Mouse (Mus musculus) small intestine, adult 2 months (tissue): ENCODE measurements at regions not wholly inside any gene's neighbourhood (a gene's known extent, or its start where the extent isn't known, plus 50 kb on each side); places are given as distances from the start of the nearest gene placed in this dataset.

Experiments
- H3K27ac ChIP-seq: fragments of 200-500 bp; 2 replicates; pipeline ENCODE4 v1.5.1; 2012; ENCODE audit warnings: low read depth, low read length, control low read depth, inconsistent platforms; ENCODE audit not compliant: insufficient read depth
- H3K27me3 ChIP-seq: fragments of 200-500 bp; 2 replicates; pipeline ENCODE4 v1.6.1; 2012; ENCODE audit warnings: mild to moderate bottlenecking, moderate library complexity, low read length, inconsistent platforms; ENCODE audit not compliant: control insufficient read depth, insufficient read depth
- H3K36me3 ChIP-seq: fragments of 200-500 bp; 2 replicates; pipeline ENCODE4 v1.6.1; 2012; ENCODE audit warnings: mild to moderate bottlenecking, low read length, control low read depth, inconsistent platforms; ENCODE audit not compliant: control insufficient read depth, insufficient read depth
- H3K4me1 ChIP-seq: fragments of 200-500 bp; 2 replicates; pipeline ENCODE4 v1.6.1; 2012; ENCODE audit warnings: low read length, inconsistent platforms, mixed read lengths; ENCODE audit not compliant: control insufficient read depth, insufficient read depth, insufficient read length
- H3K4me3 ChIP-seq: fragments of 200-500 bp; 2 replicates; pipeline ENCODE4 v1.5.1; 2012; ENCODE audit warnings: low read depth, mild to moderate bottlenecking, control low read depth, inconsistent platforms, low read length, moderate library complexity
- CTCF ChIP-seq: fragments of 200-500 bp; IDR thresholded peaks from 2 replicates; pipeline ENCODE4 v1.5.1; 2012; ENCODE audit warnings: low read depth, mild to moderate bottlenecking, control low read depth, inconsistent platforms, low read length, moderate library complexity, mixed read lengths; ENCODE audit not compliant: insufficient replicate concordance, insufficient read length; ENCODE audit errors: extremely low read depth
- POLR2A ChIP-seq: fragments of 200-500 bp; IDR thresholded peaks from 2 replicates; pipeline ENCODE4 v1.6.1; 2012; ENCODE audit warnings: low read depth, mild to moderate bottlenecking, control low read depth, inconsistent platforms, low read length, moderate library complexity
- WGBS: fragments of 180-500 bp; shearing (Covaris S2); methylation state at CpG from one replicate; pipeline ENCODE4 v1.1.7; 2018; 5-methylcytosine and 5-hydroxymethylcytosine counted together

GRCm38 (mm10) chr3:54508906-54509305 lies 148.0 kb downstream of the Postn start:
- Histone ChIP-seq H3K27ac (no peak overlapping the region), H3K27me3 (no peaks in the 10 kb centered on the region), H3K36me3 (no peaks in the 10 kb centered on the region), H3K4me3 (no peak overlapping the region), H3K4me1 (no peaks in the 10 kb centered on the region)
- WGBS, result 63% methylated on average over 5 of the region's 5 CpGs
- TF ChIP-seq CTCF (no peak), POLR2A (no peak)

GRCm38 (mm10) chr3:54517251-54517650 lies 156.3 kb downstream of the Postn start:
- H3K27ac ChIP-seq, result no peak overlapping the region
- 72% methylated on average over 3 of the region's 3 CpGs for WGBS
- H3K36me3 ChIP-seq, result no peaks in the 10 kb centered on the region
- no peaks in the 10 kb centered on the region for H3K4me1 ChIP-seq
- TF ChIP-seq POLR2A (no peak), CTCF (no peak)
- no peaks in the 10 kb centered on the region for H3K27me3 ChIP-seq
- no peak overlapping the region for H3K4me3 ChIP-seq

- Histone ChIP-seq H3K4me1 (no peaks in the 10 kb centered on the region), H3K4me3 (no peak overlapping the region), H3K27me3 (no peaks in the 10 kb centered on the region), H3K36me3 (no peaks in the 10 kb centered on the region), H3K27ac (no peak overlapping the region)
- 70% methylated on average over 2 of the region's 2 CpGs for WGBS
- TF ChIP-seq CTCF, result no peak
- no peak for TF ChIP-seq POLR2A
Measured at GRCm38 (mm10) chr3:54522716-54523115, 161.8 kb downstream of the Postn start.

- H3K4me1 ChIP-seq, result no peaks in the 10 kb centered on the region
- no peak overlapping the region for H3K27ac ChIP-seq
- no peak overlapping the region for H3K4me3 ChIP-seq
- no peaks in the 10 kb centered on the region for H3K36me3 ChIP-seq
- 72% methylated on average over 4 of the region's 4 CpGs for WGBS
- H3K27me3 ChIP-seq, result no peaks in the 10 kb centered on the region
- TF ChIP-seq POLR2A, result no peak
- no peak for TF ChIP-seq CTCF
Measured at GRCm38 (mm10) chr3:54526618-54527017, 165.7 kb downstream of the Postn start.

- WGBS, result 79% methylated on average over 3 of the region's 3 CpGs
- H3K36me3 ChIP-seq, result no peaks in the 10 kb centered on the region
- no peak overlapping the region for H3K4me3 ChIP-seq
Measured at GRCm38 (mm10) chr3:54528292-54528691, 164.3 kb upstream of the Supt20 start.

GRCm38 (mm10) chr3:54530251-54530650 lies 162.4 kb upstream of the Supt20 start:
- Histone ChIP-seq H3K36me3 (no peaks in the 10 kb centered on the region), H3K4me1 (no peaks in the 10 kb centered on the region), H3K27me3 (no peaks in the 10 kb centered on the region), H3K27ac (no peak overlapping the region), H3K4me3 (no peak overlapping the region)
- TF ChIP-seq POLR2A (no peak), CTCF (no peak)
- 78% methylated on average over 6 of the region's 6 CpGs for WGBS

More at GRCm38 (mm10) chr3:54528292-54528691, 164.3 kb upstream of the Supt20 start:
- H3K4me1 ChIP-seq, result no peaks in the 10 kb centered on the region
- no peaks in the 10 kb centered on the region for H3K27me3 ChIP-seq
- TF ChIP-seq POLR2A, result no peak
- TF ChIP-seq CTCF, result no peak
- H3K27ac ChIP-seq, result no peak overlapping the region

- no peak for TF ChIP-seq POLR2A
- no peak for TF ChIP-seq CTCF
- 84% methylated on average over 7 of the region's 7 CpGs for WGBS
Measured at GRCm38 (mm10) chr3:54535361-54535760, 157.2 kb upstream of the Supt20 start.

GRCm38 (mm10) chr3:54538055-54538454 lies 154.6 kb upstream of the Supt20 start:
- no peak overlapping the region for H3K27ac ChIP-seq
- no peaks in the 10 kb centered on the region for H3K36me3 ChIP-seq
- H3K4me1 ChIP-seq, result no peaks in the 10 kb centered on the region
- no peak overlapping the region for H3K4me3 ChIP-seq
- no peak for TF ChIP-seq CTCF
- TF ChIP-seq POLR2A, result no peak
- H3K27me3 ChIP-seq, result no peaks in the 10 kb centered on the region
- WGBS, result 47% methylated on average over 3 of the region's 3 CpGs

More at GRCm38 (mm10) chr3:54535361-54535760, 157.2 kb upstream of the Supt20 start:
- H3K4me3 ChIP-seq, result no peak overlapping the region
- H3K27me3 ChIP-seq, result no peaks in the 10 kb centered on the region
- no peaks in the 10 kb centered on the region for H3K4me1 ChIP-seq
- H3K27ac ChIP-seq, result no peak overlapping the region
- no peaks in the 10 kb centered on the region for H3K36me3 ChIP-seq
